Mouse (Mus musculus): ENCODE data around the gene Gm47955. TPM values are rescaled to one million over a fixed set of nuclear protein-coding genes. Genes with fewer than 3 reads are reported as not detected.

The Gm47955 gene
- polyA plus RNA-seq, 1 experiment from 2014 or later = not detected

- Histone ChIP-seq H3K4me1 (ENCODE audit: control insufficient read depth, insufficient read depth, low read length) (peaks cover 7% of the 10 kb centered on the region; the same call in 1 of the 2 replicates), H3K27ac (ENCODE audit: low read depth, low read length) (no peak overlapping the region), H3K4me2 (no peak overlapping the region), H3K4me3 (ENCODE audit: low read depth, low read length) (no peak overlapping the region), H3K9me3 (replicated peaks; ENCODE audit: control insufficient read depth, low read length) (no peaks in the 10 kb centered on the region), H3K36me3 (ENCODE audit: control insufficient read depth, insufficient read depth, low read length) (no peaks in the 10 kb centered on the region), H3K27me3 (ENCODE audit: control insufficient read depth, insufficient read depth, low read length) (no peaks in the 10 kb centered on the region), H3K9ac (ENCODE audit: low read depth, low read length) (no peak overlapping the region)
- no peak for ATAC-seq (replicated peaks; ENCODE audit: insufficient number of reproducible peaks, low FRiP score, low TSS enrichment)
- WGBS (ENCODE audit: insufficient replicate concordance) = 62% methylated on average over 8 of the region's 8 CpGs
Observed at GRCm38 (mm10) chr1:83006218-83007179, 46.4 kb downstream of the Gm47955 start.

- Histone ChIP-seq H3K4me2 (no peak overlapping the region), H3K27ac (ENCODE audit: low read depth, low read length) (no peak overlapping the region), H3K4me1 (ENCODE audit: control insufficient read depth, insufficient read depth, low read length) (peaks cover 7% of the 10 kb centered on the region; the same call in 1 of the 2 replicates), H3K9ac (ENCODE audit: low read depth, low read length) (no peak overlapping the region), H3K36me3 (ENCODE audit: control insufficient read depth, insufficient read depth, low read length) (no peaks in the 10 kb centered on the region), H3K4me3 (ENCODE audit: low read depth, low read length) (no peak overlapping the region), H3K9me3 (replicated peaks; ENCODE audit: control insufficient read depth, low read length) (no peaks in the 10 kb centered on the region), H3K27me3 (ENCODE audit: control insufficient read depth, insufficient read depth, low read length) (no peaks in the 10 kb centered on the region)
- no peak for ATAC-seq (replicated peaks; ENCODE audit: insufficient number of reproducible peaks, low FRiP score, low TSS enrichment)
- WGBS (ENCODE audit: insufficient replicate concordance) = 67% methylated on average over 6 of the region's 6 CpGs
Observed at GRCm38 (mm10) chr1:83007471-83007870, 47.4 kb downstream of the Gm47955 start.

Other genes with a start within 250 kb of the Gm47955 start
- 220 and 228 TPM in 2 replicates for gene Mff, start 235.4 kb upstream of the Gm47955 start, polyA plus RNA-seq (2014; fragmentation: Nextera tagmentation; extraction: Ambion mirVana)
- 0.29 TPM in 1 of 2 replicates, not detected in the other for gene Tm4sf20, start 191.8 kb upstream of the Gm47955 start, polyA plus RNA-seq (2014; fragmentation: Nextera tagmentation; extraction: Ambion mirVana)
- not detected in 2 replicates for gene Gm47791, start 189.0 kb upstream of the Gm47955 start, polyA plus RNA-seq (2014; fragmentation: Nextera tagmentation; extraction: Ambion mirVana)
- 42.2 and 43.8 TPM in 2 replicates for gene Agfg1, start 120.8 kb upstream of the Gm47955 start, polyA plus RNA-seq (2014; fragmentation: Nextera tagmentation; extraction: Ambion mirVana)
- gene A030005L19Rik, start 47.0 kb upstream of the Gm47955 start, polyA plus RNA-seq (2014; fragmentation: Nextera tagmentation; extraction: Ambion mirVana) = 0.38 and 0.40 TPM in 2 replicates
- not detected in 2 replicates for gene A030014E15Rik, start 35.4 kb upstream of the Gm47955 start, polyA plus RNA-seq (2014; fragmentation: Nextera tagmentation; extraction: Ambion mirVana)
- not detected in 2 replicates for gene Gm6217, start 28.9 kb upstream of the Gm47955 start, polyA plus RNA-seq (2014; fragmentation: Nextera tagmentation; extraction: Ambion mirVana)
- not detected in 2 replicates for gene A030003K21Rik, start 16.9 kb upstream of the Gm47955 start, polyA plus RNA-seq (2014; fragmentation: Nextera tagmentation; extraction: Ambion mirVana)
- gene Gm7544, start 4.3 kb upstream of the Gm47955 start, polyA plus RNA-seq (2014; fragmentation: Nextera tagmentation; extraction: Ambion mirVana) = not detected in 2 replicates
- not detected in 2 replicates for gene Gm47959, start 40.3 kb downstream of the Gm47955 start, polyA plus RNA-seq (2014; fragmentation: Nextera tagmentation; extraction: Ambion mirVana)
- gene Slc19a3, start 78.2 kb downstream of the Gm47955 start, polyA plus RNA-seq (2014; fragmentation: Nextera tagmentation; extraction: Ambion mirVana) = 1.7 and 2.0 TPM in 2 replicates
- not detected in 2 replicates for gene Krtap28-10, start 82.2 kb downstream of the Gm47955 start, polyA plus RNA-seq (2014; fragmentation: Nextera tagmentation; extraction: Ambion mirVana)
- gene Gm47969, start 84.6 kb downstream of the Gm47955 start, polyA plus RNA-seq (2014; fragmentation: Nextera tagmentation; extraction: Ambion mirVana) = not detected in 2 replicates
- not detected in 2 replicates for gene A030005K14Rik, start 99.1 kb downstream of the Gm47955 start, polyA plus RNA-seq (2014; fragmentation: Nextera tagmentation; extraction: Ambion mirVana)
- gene Krtap28-13, start 100.6 kb downstream of the Gm47955 start, polyA plus RNA-seq (2014; fragmentation: Nextera tagmentation; extraction: Ambion mirVana) = 0.16 and 0.68 TPM in 2 replicates
- gene Ccl20, start 156.5 kb downstream of the Gm47955 start, polyA plus RNA-seq (2014; fragmentation: Nextera tagmentation; extraction: Ambion mirVana) = 0.43 TPM in 1 of 2 replicates, not detected in the other
- 0.25 TPM in 1 of 2 replicates, not detected in the other for gene Daw1, start 199.5 kb downstream of the Gm47955 start, polyA plus RNA-seq (2014; fragmentation: Nextera tagmentation; extraction: Ambion mirVana)

Measured in heart, embryonic 11.5 days (tissue).